Mouse (Mus musculus) hindbrain, embryonic 11.5 days (tissue): ENCODE data around the gene Mr1. TPM values are rescaled to one million over a fixed set of nuclear protein-coding genes. Genes with fewer than 3 reads are reported as not detected.

ENCODE experiments used
- ATAC-seq: fragments of 200-750 bp; cut with Nextera tagmentation; 2 replicates; pipeline ENCODE4 v1.8.0; 2017; ENCODE audit warnings: mild to moderate bottlenecking, moderate TSS enrichment, moderate library complexity; ENCODE audit not compliant: low FRiP score
- DNase-seq: peaks from one replicate; pipeline ENCODE4 v3.0.0-alpha.2; 2015; ENCODE audit warnings: low spot score
- H3K27ac ChIP-seq: fragments of 300-500 bp; sonication (generic); 2 replicates; pipeline ENCODE4 v1.5.1; 2014; ENCODE audit warnings: mild to moderate bottlenecking, low read depth, low read length
- H3K27me3 ChIP-seq: fragments of 300-500 bp; sonication (generic); 2 replicates; pipeline ENCODE4 v1.6.1; 2014; ENCODE audit warnings: mild to moderate bottlenecking, low read length, moderate library complexity, mixed read lengths; ENCODE audit not compliant: control insufficient read depth, insufficient read depth
- H3K36me3 ChIP-seq: fragments of 300-500 bp; sonication (generic); 2 replicates; pipeline ENCODE4 v1.6.1; 2014; ENCODE audit warnings: mild to moderate bottlenecking, low read length, moderate library complexity, mixed read lengths; ENCODE audit not compliant: control insufficient read depth, insufficient read depth
- H3K4me1 ChIP-seq: fragments of 300-500 bp; sonication (generic); replicated peaks from 2 replicates; pipeline ENCODE4 v1.6.1; 2014; ENCODE audit warnings: low read length, mixed read lengths; ENCODE audit not compliant: control insufficient read depth, insufficient read depth
- H3K4me2 ChIP-seq: fragments of 300-500 bp; sonication (generic); replicated peaks from 2 replicates; pipeline ENCODE4 v1.6.1; 2014; ENCODE audit warnings: mild to moderate bottlenecking, low read depth, low read length
- H3K4me3 ChIP-seq: fragments of 300-500 bp; sonication (generic); 2 replicates; pipeline ENCODE4 v1.5.1; 2014; ENCODE audit warnings: low read depth, low read length
- H3K9ac ChIP-seq: fragments of 300-500 bp; sonication (generic); 2 replicates; pipeline ENCODE4 v1.6.1; 2014; ENCODE audit warnings: low read depth, low read length
- H3K9me3 ChIP-seq: fragments of 300-500 bp; sonication (generic); 2 replicates; pipeline ENCODE4 v1.6.1; 2016; ENCODE audit warnings: low read length; ENCODE audit not compliant: control insufficient read depth
- WGBS: fragments of 180-500 bp; shearing (Covaris S2); extraction: QIAGEN DNeasy Blood & Tissue Kit; methylation state at CpG from one replicate; pipeline ENCODE4 v1.1.7; 2014; 5-methylcytosine and 5-hydroxymethylcytosine counted together
- polyA plus RNA-seq: library from polyadenylated mRNA; unstranded; fragments of >200 nt; fragmentation: Nextera tagmentation; extraction: Ambion mirVana; gene quantifications from 2 replicates; pipeline ENCODE4 v1.2.1, GENCODE M21; 2014

Gene Mr1
- polyA plus RNA-seq, 1 experiment from 2014 or later = 1.9 TPM

DNA sequence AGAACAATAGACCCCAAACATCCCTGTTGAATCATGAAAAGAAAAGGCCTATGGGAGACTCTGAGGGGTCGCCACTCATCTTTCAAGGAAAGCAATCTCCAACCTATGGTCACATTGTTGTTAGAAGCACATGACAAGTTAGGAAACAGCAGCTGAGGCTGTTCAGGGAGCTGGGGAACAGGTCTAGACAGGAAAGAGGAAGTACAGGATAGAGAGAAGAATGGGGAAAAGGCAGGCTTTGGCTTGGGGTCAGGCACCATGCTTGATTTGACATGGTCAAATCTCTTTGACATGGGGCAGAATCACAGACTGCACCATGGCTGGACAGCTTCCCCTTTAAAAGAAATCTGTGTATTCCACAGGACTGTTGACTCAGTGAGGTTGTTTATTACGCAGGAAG, 614 bp upstream of the Mr1 start:
- WGBS = 91% methylated on average over 2 of the region's 2 CpGs
- DNase-seq (no peak), ATAC-seq (no peak)
- H3K4me1 ChIP-seq = no peaks in the 10 kb centered on the region
- H3K36me3 ChIP-seq = no peaks in the 10 kb centered on the region
- H3K27ac ChIP-seq = no peak overlapping the region
- H3K9ac ChIP-seq = no peak overlapping the region
- no peak overlapping the region for H3K4me2 ChIP-seq
- H3K9me3 ChIP-seq = no peaks in the 10 kb centered on the region
- H3K4me3 ChIP-seq = no peak overlapping the region
- H3K27me3 ChIP-seq = no peaks in the 10 kb centered on the region

DNA sequence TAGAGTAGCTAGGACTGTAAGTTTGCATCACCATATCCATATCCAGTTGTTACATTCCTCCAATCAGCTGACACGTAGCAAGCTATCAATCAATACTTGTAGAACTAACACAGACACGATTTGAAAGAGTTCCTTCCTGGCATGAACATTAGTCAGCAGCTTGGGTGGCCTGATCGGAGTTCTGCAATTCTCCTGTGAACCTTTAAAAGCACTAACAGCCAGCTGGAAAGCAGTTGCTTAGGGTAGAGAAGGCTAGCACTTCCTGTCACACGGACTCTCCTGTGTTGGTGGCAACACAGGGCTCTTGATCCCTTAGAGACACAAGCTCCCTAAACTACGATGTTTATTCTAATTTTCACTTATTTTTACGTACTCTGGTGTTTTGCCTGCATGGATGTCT, 994 bp downstream of the Mr1 start:
- ATAC-seq (no peak), DNase-seq (no peak)
- 64% methylated on average over 6 of the region's 6 CpGs for WGBS
- H3K4me3 ChIP-seq = no peak overlapping the region
- H3K27me3 ChIP-seq = no peaks in the 10 kb centered on the region
- H3K9ac ChIP-seq = no peak overlapping the region
- H3K9me3 ChIP-seq = no peaks in the 10 kb centered on the region
- no peak overlapping the region for H3K27ac ChIP-seq
- no peaks in the 10 kb centered on the region for H3K4me1 ChIP-seq
- H3K4me2 ChIP-seq = no peak overlapping the region
- no peaks in the 10 kb centered on the region for H3K36me3 ChIP-seq

DNA sequence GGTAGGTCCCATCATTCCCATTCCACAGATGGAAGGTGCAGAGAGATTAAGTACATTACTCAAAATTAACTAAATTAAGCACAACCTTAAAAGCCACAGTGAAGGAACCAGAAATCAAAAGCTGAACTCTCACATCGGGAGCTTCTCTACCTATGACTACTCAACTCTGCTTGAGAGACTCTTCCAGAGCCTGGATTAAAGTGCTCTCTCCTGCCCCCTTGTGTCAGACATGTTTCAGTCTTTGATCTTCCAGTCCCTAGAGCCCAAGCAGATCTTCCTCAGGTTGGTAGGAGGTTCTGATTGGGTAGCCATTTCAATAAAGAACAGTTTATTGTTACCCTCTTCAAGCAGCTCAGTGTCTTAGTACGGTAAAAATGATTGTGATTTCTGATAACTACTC, 6.5 kb downstream of the Mr1 start:
- Histone ChIP-seq H3K4me2 (no peak overlapping the region), H3K9me3 (no peaks in the 10 kb centered on the region), H3K27ac (no peak overlapping the region), H3K27me3 (no peaks in the 10 kb centered on the region), H3K4me3 (no peak overlapping the region), H3K4me1 (no peaks in the 10 kb centered on the region), H3K36me3 (no peaks in the 10 kb centered on the region), H3K9ac (no peak overlapping the region)
- ATAC-seq (no peak), DNase-seq (peak; percentile 40)
- WGBS = 75% methylated on average over 2 of the region's 2 CpGs

DNA sequence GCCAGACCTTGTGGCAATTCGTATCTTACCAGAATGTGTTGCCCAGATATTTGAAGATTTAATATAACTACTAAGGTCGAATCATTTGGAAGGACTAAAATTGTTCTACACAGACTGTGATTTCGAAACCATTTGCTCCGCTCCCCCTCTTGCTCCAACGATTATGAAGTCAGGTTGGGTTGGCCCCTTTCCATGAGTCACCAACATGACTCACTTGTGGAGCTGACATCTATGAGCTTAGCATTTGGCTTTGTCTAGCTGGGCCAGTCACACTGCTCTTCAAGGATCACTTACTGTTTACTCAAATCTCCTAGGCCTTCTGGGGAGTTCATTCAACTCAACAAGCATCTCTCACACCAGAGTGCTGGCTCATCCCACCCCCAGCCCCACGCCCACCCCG, 7.8 kb downstream of the Mr1 start:
- ATAC-seq (no peak), DNase-seq (no peak)
- no peak overlapping the region for H3K9ac ChIP-seq
- no peaks in the 10 kb centered on the region for H3K4me1 ChIP-seq
- H3K9me3 ChIP-seq = no peaks in the 10 kb centered on the region
- no peak overlapping the region for H3K4me2 ChIP-seq
- WGBS = 89% methylated on average over 7 of the region's 7 CpGs
- H3K4me3 ChIP-seq = no peak overlapping the region
- H3K27ac ChIP-seq = no peak overlapping the region
- H3K36me3 ChIP-seq = no peaks in the 10 kb centered on the region
- H3K27me3 ChIP-seq = no peaks in the 10 kb centered on the region

DNA sequence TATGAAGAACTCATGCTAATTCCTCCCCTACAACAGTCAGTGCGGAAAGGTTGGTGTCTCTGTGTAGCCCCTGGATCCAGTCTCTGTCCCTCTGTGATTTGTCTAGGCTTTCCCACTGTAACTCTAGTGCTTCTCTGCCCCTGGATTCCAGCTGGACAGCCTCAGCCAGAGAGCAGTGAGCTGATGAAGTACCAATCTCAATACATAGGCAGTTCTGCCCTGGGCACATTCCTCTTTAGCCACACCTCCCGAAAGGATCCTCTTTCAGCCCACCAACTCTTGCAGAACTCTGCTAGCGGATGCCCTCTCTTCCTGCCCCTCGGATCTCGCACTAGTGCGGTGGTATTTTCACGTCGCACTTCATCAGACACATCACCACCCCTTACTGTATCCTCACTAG, 11.7 kb downstream of the Mr1 start:
- Histone ChIP-seq H3K4me2 (no peak overlapping the region), H3K27me3 (no peaks in the 10 kb centered on the region), H3K9ac (no peak overlapping the region), H3K4me1 (no peaks in the 10 kb centered on the region), H3K9me3 (no peaks in the 10 kb centered on the region), H3K27ac (no peak overlapping the region), H3K4me3 (no peak overlapping the region), H3K36me3 (no peaks in the 10 kb centered on the region)
- DNase-seq = no peak
- WGBS = 65% methylated on average over 8 of the region's 8 CpGs
- no peak for ATAC-seq

DNA sequence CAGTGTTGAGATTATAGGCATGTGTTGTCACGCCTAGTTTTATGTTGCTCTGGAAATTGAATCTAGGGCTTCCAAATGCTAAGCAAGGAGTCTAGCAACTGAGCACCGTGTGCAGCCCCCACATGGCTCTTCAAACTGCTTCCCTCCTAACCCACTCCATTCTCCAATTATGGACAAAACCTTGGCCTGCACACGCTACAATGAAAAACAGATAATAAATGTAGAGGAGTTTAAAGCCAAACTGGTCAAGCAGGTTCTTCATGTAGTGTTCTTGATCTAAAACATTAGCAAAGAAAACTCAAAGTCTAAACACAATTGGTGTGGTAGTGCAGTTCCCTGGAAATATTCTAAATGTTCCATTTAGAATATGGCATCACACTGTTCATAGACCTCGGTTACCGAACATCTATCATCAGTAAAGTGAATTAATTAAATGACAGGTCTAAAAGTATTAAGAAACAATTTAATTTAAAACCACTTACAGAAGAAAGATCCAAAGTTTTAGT, 19.1 kb downstream of the Mr1 start:
- no peaks in the 10 kb centered on the region for H3K9me3 ChIP-seq
- H3K27me3 ChIP-seq = no peaks in the 10 kb centered on the region
- no peaks in the 10 kb centered on the region for H3K4me1 ChIP-seq
- DNase-seq = no peak
- H3K27ac ChIP-seq = no peak overlapping the region
- WGBS = 86% methylated on average over 5 of the region's 5 CpGs
- no peak overlapping the region for H3K4me2 ChIP-seq
- no peak overlapping the region for H3K9ac ChIP-seq
- H3K4me3 ChIP-seq = no peak overlapping the region
- ATAC-seq = no peak
- H3K36me3 ChIP-seq = no peaks in the 10 kb centered on the region

DNA sequence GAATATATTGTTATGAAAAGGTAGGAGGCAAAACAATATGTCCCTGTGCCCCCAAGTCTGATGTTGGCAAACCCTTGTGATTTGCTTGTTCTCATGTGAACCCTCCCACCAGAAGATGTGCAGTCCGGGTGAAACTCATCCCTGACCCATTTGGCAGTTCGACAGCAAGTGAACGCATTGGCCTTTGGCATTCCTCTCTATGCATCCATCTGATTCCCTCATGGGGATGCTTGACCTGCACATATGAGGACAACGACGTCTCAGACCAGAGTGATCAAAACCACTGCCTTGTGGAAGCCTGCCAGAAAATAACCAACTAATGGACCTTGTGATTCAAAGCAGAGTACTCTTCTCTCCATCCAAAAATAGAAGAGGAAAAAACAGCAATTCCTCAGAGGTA, 19.9 kb downstream of the Mr1 start:
- 84% methylated on average over 5 of the region's 5 CpGs for WGBS

DNA sequence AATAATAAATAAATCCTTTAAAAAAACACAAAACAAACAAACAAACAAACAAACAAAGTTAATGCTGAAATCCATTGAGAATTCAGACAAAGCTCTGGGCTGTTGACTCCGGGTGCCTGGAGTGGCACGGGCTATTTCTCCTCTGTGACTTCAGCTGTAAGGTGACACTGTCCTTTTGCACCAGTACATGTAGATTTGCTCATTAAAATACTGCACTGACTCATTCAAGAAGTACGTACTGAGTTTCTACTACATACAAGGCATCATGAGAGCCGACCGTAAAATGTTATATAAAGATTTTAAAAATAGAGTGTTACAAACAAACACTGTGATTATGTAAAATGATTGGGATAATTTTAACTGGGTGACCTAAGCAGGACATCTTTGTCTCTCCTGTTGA, 22.2 kb downstream of the Mr1 start:
- WGBS = 94% methylated on average over 5 of the region's 5 CpGs
- Histone ChIP-seq H3K9me3 (no peaks in the 10 kb centered on the region), H3K4me2 (no peak overlapping the region), H3K4me1 (no peaks in the 10 kb centered on the region), H3K4me3 (no peak overlapping the region), H3K27ac (no peak overlapping the region), H3K9ac (no peak overlapping the region), H3K27me3 (no peaks in the 10 kb centered on the region), H3K36me3 (no peaks in the 10 kb centered on the region)
- no peak for ATAC-seq
- DNase-seq = no peak

More for the DNA sequence above, 19.9 kb downstream of the Mr1 start:
- no peak for DNase-seq
- no peak overlapping the region for H3K27ac ChIP-seq
- H3K27me3 ChIP-seq = no peaks in the 10 kb centered on the region
- no peak overlapping the region for H3K9ac ChIP-seq
- no peaks in the 10 kb centered on the region for H3K36me3 ChIP-seq
- H3K9me3 ChIP-seq = no peaks in the 10 kb centered on the region
- no peak overlapping the region for H3K4me2 ChIP-seq
- no peaks in the 10 kb centered on the region for H3K4me1 ChIP-seq
- ATAC-seq = no peak
- H3K4me3 ChIP-seq = no peak overlapping the region

DNA sequence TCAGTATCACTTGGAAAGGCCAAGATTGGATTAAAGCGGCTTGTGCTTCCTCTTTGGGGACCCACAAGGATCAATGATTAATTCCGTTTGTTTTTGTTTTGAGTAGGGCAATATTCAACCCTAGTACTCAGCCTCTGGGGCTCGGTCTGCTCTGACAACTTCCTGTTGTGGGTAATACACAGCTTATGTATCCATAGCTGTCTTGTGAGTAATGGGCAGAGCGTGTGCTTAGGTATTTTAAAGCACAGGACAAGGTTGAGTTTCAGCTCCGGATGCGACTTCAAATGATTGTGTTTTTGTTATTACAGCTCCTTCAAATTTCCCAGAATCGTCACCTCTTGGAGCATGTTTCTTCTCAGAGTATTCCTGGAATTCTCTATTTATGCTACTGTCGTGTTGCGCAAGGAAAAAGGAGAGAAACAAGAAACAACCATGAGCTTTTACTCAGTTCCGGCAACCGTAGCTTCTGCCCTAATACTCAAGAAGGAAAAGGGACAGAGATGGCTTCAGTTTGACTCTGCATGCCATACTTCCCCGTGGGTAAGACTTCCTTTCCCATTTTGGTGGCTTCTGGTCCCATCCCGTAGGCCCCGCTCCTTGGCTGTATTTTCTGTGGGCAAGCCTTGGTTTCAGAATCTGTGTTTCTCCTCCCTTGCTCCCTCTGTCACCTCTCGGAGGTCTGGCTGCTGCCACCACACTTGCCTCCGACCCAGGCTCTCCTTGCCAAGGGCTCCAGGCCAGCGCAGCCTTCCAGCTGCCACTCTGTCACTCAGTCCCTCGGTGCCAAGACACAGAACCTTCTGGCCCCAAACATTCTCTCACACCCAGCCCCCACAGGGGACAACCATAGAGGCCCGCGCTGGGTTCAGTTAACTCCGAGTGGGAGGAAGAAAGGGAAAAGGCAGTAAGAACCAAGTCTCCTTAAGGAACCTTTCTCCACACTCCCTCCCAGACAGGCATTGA, 24.4 kb downstream of the Mr1 start:
- H3K9me3 ChIP-seq = no peaks in the 10 kb centered on the region
- H3K36me3 ChIP-seq = no peaks in the 10 kb centered on the region
- 82% methylated on average over 21 of the region's 21 CpGs for WGBS
- H3K4me3 ChIP-seq = no peak overlapping the region
- no peaks in the 10 kb centered on the region for H3K4me1 ChIP-seq
- ATAC-seq (no peak), DNase-seq (no peak)
- no peak overlapping the region for H3K27ac ChIP-seq
- no peak overlapping the region for H3K4me2 ChIP-seq
- no peaks in the 10 kb centered on the region for H3K27me3 ChIP-seq
- H3K9ac ChIP-seq = no peak overlapping the region
